Mouse (Mus musculus): ENCODE data around the gene Nfib. TPM values are rescaled to one million over a fixed set of nuclear protein-coding genes. Genes with fewer than 3 reads are reported as not detected.

The Nfib gene
- polyA plus RNA-seq, 1 experiment from 2014 or later, result 41.4 TPM

DNA sequence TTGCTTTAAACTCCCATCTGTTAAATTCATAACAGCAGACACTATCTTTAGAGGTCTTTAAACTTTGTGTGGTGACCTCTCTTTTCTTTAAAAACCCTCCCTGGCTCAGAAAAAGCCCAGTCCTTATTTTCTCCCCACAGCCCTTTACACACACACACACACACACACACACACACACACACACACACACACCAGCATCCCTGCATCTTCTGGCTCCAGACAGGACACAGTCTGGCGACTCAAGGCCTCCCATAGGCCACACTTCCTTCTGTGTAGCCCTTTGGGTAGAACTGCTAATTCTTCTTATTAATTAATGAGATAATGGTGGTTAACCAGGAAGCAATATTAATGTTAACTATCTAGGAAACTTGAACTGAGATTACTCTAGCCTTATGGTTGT is 211.7 kb downstream of the Nfib start:
- 72% methylated on average over 1 of the region's 1 CpGs for WGBS
- Histone ChIP-seq H3K9ac (no peak overlapping the region), H3K36me3 (peaks cover 7% of the 10 kb centered on the region; the same call in 1 of the 2 replicates), H3K27me3 (replicated peaks) (no peaks in the 10 kb centered on the region), H3K9me3 (no peaks in the 10 kb centered on the region), H3K4me1 (replicated peaks) (peaks cover 4% of the 10 kb centered on the region; the same call in 1 of the 2 replicates), H3K4me2 (replicated peaks) (no peak overlapping the region), H3K27ac (no peak overlapping the region), H3K4me3 (replicated peaks) (no peak overlapping the region)
- ATAC-seq, result peak; percentile 41; the same call in 1 of the 2 replicates

DNA sequence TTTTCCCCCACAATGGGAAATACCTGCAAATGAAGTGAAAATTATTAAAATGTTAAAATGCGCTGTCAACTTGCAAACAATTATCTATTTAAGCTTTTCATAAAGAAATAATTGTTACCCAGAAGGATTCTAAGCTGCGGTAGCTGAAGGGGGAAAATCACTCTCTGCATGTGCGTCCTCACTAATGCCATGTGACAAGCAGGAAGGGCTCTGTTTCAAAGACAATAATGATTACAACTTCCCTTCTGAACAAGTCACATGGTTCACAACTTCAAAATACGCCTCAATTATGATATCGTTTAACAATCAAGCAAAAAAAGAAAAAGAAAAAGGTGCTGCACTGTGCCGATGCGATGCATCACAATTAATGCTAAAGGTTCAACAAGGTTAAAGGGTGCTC is 212.2 kb downstream of the Nfib start:
- no peak overlapping the region for H3K4me3 ChIP-seq (replicated peaks)
- peaks cover 4% of the 10 kb centered on the region; the same call in 1 of the 2 replicates for H3K4me1 ChIP-seq (replicated peaks)
- no peak overlapping the region for H3K27ac ChIP-seq
- 78% methylated on average over 7 of the region's 7 CpGs for WGBS
- H3K27me3 ChIP-seq (replicated peaks), result no peaks in the 10 kb centered on the region
- no peak overlapping the region for H3K9ac ChIP-seq
- H3K36me3 ChIP-seq, result peaks cover 7% of the 10 kb centered on the region; the same call in 1 of the 2 replicates
- no peak for ATAC-seq
- H3K9me3 ChIP-seq, result no peaks in the 10 kb centered on the region
- H3K4me2 ChIP-seq (replicated peaks), result no peak overlapping the region

DNA sequence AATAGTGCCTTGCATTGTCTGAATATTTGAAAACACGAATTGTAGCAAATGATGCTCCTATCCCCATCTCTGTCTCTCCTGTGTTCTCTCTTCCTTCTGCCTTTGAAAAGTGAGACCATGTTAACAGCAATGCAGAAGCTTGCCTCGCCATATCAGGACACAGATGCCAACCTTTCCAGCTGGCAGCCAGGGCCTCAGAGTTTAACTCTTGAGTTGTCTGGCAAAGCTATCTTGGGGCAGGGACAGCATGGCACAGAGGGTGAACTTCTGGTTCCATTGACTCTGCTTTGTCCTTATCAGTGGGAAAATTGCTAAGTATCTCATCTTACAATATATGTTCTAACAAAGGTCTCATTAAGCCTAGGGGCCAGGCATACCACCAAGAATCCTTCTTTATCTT is 212.8 kb downstream of the Nfib start:
- Histone ChIP-seq H3K27ac (no peak overlapping the region), H3K4me3 (replicated peaks) (no peak overlapping the region), H3K9ac (no peak overlapping the region), H3K4me1 (replicated peaks) (peaks cover 4% of the 10 kb centered on the region; the same call in 1 of the 2 replicates), H3K4me2 (replicated peaks) (no peak overlapping the region), H3K36me3 (peaks cover 6% of the 10 kb centered on the region; the same call in 1 of the 2 replicates), H3K27me3 (replicated peaks) (no peaks in the 10 kb centered on the region), H3K9me3 (no peaks in the 10 kb centered on the region)
- no peak for ATAC-seq
- WGBS, result 78% methylated on average over 2 of the region's 2 CpGs

DNA sequence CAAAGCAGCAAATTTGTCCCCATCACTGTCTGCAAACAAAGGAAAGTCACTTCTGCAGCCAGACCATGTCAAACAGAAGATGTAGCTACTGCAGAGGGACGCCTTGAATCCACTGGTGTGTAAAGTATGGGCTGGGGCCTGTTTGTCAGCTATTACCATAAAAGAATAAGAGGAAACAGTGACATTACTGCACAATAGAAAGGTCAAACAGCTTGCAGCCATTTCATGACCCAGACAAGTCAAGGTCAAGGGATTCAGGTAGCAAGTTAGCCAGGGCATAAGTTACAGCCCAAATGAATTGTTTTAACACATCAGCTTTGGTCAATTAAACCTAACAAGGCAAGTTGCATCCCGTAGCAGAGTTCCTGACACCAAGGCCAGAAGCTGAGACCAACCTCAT is 215.6 kb downstream of the Nfib start:
- Histone ChIP-seq H3K9me3 (no peaks in the 10 kb centered on the region), H3K27me3 (replicated peaks) (no peaks in the 10 kb centered on the region), H3K4me2 (replicated peaks) (no peak overlapping the region), H3K36me3 (peaks cover 12% of the 10 kb centered on the region), H3K27ac (no peak overlapping the region), H3K4me1 (replicated peaks) (peaks cover 7% of the 10 kb centered on the region; the same call in 1 of the 2 replicates), H3K9ac (no peak overlapping the region), H3K4me3 (replicated peaks) (no peak overlapping the region)
- WGBS, result 48% methylated on average over 2 of the region's 2 CpGs
- no peak for ATAC-seq

DNA sequence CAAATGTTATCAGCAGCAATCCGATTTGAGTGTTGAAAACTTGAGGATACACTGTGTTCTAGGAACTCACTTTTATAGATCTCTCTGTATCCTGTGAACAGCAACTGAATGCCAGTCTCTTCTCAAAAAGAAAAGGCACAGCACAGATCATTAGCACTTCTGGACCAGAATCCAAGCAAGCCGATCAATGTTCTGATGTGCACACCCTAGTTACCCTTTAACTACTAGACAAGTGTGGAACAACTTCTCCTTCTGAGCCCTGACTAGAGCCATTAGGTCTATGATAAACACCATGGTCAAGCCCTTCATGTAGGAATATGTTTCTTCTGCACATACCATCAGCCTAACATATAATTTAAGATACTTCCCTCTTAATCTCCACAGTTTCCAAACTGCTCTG is 219.6 kb downstream of the Nfib start:
- Histone ChIP-seq H3K27ac (no peak overlapping the region), H3K9me3 (no peaks in the 10 kb centered on the region)

DNA sequence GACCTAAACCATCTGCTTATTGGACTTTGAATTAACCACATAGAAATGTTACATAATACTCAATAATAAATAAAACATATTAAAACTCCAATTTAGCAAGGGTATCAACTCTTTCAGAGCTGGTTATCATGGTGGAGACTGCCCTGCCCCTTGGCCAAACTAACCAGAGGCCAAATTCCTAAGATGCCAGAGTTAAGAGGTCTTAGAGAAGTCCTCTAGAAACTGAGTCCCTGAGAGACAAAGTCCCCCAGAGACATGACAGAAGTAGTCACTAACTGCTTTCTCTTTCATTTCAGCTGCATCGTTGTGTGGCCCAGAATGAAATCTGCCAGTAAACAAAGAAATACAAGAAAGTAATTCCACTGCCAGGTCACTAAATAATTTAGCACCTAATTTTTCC is 221.7 kb downstream of the Nfib start:
- Histone ChIP-seq H3K9me3 (no peaks in the 10 kb centered on the region), H3K27ac (peak overlapping the region; percentile 36; the same call in 1 of the 2 replicates), H3K9ac (no peak overlapping the region), H3K4me2 (replicated peaks) (peak overlapping the region; percentile 30; the same call in 1 of the 2 replicates), H3K4me3 (replicated peaks) (no peak overlapping the region), H3K27me3 (replicated peaks) (no peaks in the 10 kb centered on the region), H3K4me1 (replicated peaks) (peaks cover 6% of the 10 kb centered on the region; the same call in 1 of the 2 replicates), H3K36me3 (peaks cover 9% of the 10 kb centered on the region)
- no peak for ATAC-seq
- WGBS, result 13% methylated on average over 1 of the region's 1 CpGs

More for the DNA sequence above, 219.6 kb downstream of the Nfib start:
- ATAC-seq, result no peak
- 80% methylated on average over 2 of the region's 2 CpGs for WGBS
- H3K36me3 ChIP-seq, result peaks cover 9% of the 10 kb centered on the region
- no peaks in the 10 kb centered on the region for H3K27me3 ChIP-seq (replicated peaks)
- H3K9ac ChIP-seq, result no peak overlapping the region
- H3K4me2 ChIP-seq (replicated peaks), result no peak overlapping the region
- H3K4me1 ChIP-seq (replicated peaks), result peaks cover 10% of the 10 kb centered on the region; the same call in 1 of the 2 replicates
- H3K4me3 ChIP-seq (replicated peaks), result no peak overlapping the region

DNA sequence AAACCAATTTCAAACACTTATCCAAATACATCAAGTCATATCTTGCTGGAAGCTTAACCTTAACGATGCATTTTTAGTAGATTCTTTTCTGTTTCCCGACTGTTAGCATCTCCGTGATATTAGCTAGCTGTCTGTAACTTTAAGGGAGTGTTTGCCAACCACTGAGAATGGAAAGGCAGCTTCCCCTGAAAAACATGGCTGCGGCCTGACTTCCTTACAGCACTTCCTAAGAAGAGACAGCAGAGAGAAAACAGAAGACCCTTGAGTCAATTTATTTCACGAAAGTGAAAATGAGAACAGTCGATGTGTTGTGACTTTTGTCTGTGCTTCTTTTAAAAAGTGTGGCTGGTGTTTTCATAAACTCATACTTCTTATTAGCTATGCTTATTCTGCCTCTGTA is 222.3 kb downstream of the Nfib start:
- peaks cover 6% of the 10 kb centered on the region; the same call in 1 of the 2 replicates for H3K4me1 ChIP-seq (replicated peaks)
- H3K27ac ChIP-seq, result no peak overlapping the region
- no peaks in the 10 kb centered on the region for H3K27me3 ChIP-seq (replicated peaks)
- H3K4me3 ChIP-seq (replicated peaks), result no peak overlapping the region
- H3K9ac ChIP-seq, result no peak overlapping the region
- WGBS, result 43% methylated on average over 6 of the region's 6 CpGs
- peak overlapping the region; percentile 30; the same call in 1 of the 2 replicates for H3K4me2 ChIP-seq (replicated peaks)
- no peaks in the 10 kb centered on the region for H3K9me3 ChIP-seq
- no peak for ATAC-seq
- peaks cover 9% of the 10 kb centered on the region for H3K36me3 ChIP-seq

DNA sequence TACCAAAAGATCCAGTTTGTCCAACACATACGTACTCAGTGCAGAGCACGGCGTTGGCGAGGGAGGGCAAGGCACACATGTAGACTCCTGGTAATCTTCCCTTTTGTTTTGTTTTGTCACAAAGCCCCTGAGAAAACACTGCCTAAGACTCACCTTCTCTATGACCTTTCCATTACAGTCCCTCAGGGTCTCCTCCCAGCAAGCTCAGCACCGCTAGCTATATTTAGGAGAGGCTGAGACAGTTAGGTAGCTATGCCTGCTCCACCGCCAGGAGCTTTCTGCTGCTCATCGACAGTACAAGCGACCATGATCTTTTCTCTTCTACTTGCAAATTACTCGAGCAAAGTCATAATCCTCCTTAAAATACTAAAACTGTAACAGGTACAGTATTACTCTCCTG is 224.9 kb downstream of the Nfib start:
- peaks cover 6% of the 10 kb centered on the region; the same call in 1 of the 2 replicates for H3K4me1 ChIP-seq (replicated peaks)
- H3K9me3 ChIP-seq, result no peaks in the 10 kb centered on the region
- H3K4me2 ChIP-seq (replicated peaks), result no peak overlapping the region
- H3K9ac ChIP-seq, result no peak overlapping the region
- no peaks in the 10 kb centered on the region for H3K27me3 ChIP-seq (replicated peaks)
- 86% methylated on average over 9 of the region's 9 CpGs for WGBS
- H3K27ac ChIP-seq, result no peak overlapping the region
- no peak for ATAC-seq
- H3K4me3 ChIP-seq (replicated peaks), result no peak overlapping the region
- H3K36me3 ChIP-seq, result no peaks in the 10 kb centered on the region

DNA sequence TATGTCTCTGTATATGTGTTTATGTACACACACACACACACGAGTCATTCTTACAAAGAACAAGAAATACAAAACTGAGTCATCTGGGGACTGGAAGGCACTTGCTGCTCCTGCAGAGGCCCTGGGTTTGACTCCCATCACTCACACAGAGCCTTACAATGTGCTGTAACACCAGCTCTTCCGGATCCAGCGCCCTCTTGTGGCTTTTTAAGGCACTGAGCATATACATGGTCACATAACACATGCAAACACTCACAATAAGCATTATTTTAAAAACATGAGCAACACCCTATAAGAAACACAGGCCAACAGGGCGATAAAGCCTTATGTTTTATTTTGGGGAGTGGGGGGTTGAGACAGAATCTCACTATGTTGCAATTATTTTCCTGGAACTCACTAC is 226.2 kb downstream of the Nfib start:
- H3K4me1 ChIP-seq (replicated peaks), result 0 out of 2 replicates have a peak, but pooled peaks cover 6% of the 10 kb centered on the region
- H3K9me3 ChIP-seq, result no peaks in the 10 kb centered on the region
- no peak overlapping the region for H3K27ac ChIP-seq
- H3K27me3 ChIP-seq (replicated peaks), result no peaks in the 10 kb centered on the region
- no peak for ATAC-seq
- no peak overlapping the region for H3K9ac ChIP-seq
- H3K36me3 ChIP-seq, result no peaks in the 10 kb centered on the region
- no peak overlapping the region for H3K4me2 ChIP-seq (replicated peaks)
- 67% methylated on average over 4 of the region's 4 CpGs for WGBS
- no peak overlapping the region for H3K4me3 ChIP-seq (replicated peaks)

DNA sequence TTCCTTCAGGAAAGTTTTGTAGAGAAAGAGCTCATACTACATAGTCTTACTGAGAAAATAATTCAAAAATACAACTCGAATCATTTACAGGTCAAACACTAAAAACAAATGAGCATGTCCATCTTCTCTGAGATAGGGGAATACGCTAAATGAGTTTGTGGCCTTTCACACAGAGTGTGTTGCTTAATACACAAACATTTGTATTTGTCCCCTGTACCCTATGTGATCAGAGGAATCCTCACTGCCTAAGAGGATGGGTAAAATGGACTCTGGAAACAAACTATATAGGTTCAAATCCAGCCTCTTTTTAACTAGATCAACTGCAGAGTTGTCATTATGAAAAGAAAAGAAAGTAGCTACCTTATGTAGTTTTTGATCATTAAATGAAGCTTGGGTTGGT is 227.8 kb downstream of the Nfib start:
- no peak overlapping the region for H3K4me2 ChIP-seq (replicated peaks)
- no peak overlapping the region for H3K9ac ChIP-seq
- ATAC-seq, result no peak
- no peaks in the 10 kb centered on the region for H3K9me3 ChIP-seq
- 87% methylated on average over 2 of the region's 2 CpGs for WGBS
- H3K36me3 ChIP-seq, result no peaks in the 10 kb centered on the region
- no peak overlapping the region for H3K4me3 ChIP-seq (replicated peaks)
- H3K27ac ChIP-seq, result no peak overlapping the region
- no peaks in the 10 kb centered on the region for H3K27me3 ChIP-seq (replicated peaks)
- H3K4me1 ChIP-seq (replicated peaks), result 0 out of 2 replicates have a peak, but pooled peaks cover 6% of the 10 kb centered on the region

DNA sequence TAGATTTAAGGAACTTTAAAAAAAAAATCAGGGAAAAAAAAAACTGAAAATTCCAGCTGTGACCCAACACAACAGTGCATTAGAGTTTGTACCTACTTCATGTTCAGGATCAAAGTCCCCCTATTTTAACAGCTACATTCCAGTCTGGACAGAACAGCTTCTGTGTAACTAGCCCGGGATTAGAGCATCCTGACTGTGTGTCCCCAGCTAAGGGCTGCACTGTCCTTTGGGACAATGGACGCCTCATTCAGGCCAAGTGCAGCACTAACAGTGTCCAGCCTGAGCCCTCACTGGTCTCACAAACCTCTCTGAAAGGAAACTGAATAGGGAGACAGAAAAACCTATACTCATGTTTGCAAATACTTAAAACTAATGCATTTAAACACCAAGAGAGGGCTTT is 229.1 kb downstream of the Nfib start:
- Histone ChIP-seq H3K4me1 (replicated peaks) (peaks cover 11% of the 10 kb centered on the region), H3K4me3 (replicated peaks) (no peak overlapping the region), H3K36me3 (no peaks in the 10 kb centered on the region), H3K9me3 (no peaks in the 10 kb centered on the region), H3K4me2 (replicated peaks) (no peak overlapping the region), H3K27ac (no peak overlapping the region), H3K27me3 (replicated peaks) (no peaks in the 10 kb centered on the region), H3K9ac (no peak overlapping the region)
- no peak for ATAC-seq
- WGBS, result 53% methylated on average over 2 of the region's 2 CpGs

DNA sequence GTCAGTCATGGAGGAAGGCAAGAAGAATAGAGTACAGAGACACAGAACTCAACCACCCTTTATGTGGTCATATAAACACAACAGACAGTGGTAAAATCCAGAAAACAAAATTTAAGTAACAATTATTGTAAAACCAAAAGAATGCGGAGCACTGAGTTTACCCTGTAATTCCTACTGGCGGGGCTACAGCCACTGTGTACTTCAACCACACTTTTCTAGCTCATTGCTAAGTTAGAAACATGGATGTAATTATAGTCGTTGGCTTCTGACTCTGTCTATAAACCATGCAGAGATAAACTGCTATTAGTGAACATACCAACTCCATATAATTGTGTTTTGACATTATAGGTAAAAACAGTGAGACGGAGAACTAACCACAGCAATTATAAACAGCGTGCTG is 231.2 kb downstream of the Nfib start:
- H3K4me1 ChIP-seq (replicated peaks), result peaks cover 21% of the 10 kb centered on the region

DNA sequence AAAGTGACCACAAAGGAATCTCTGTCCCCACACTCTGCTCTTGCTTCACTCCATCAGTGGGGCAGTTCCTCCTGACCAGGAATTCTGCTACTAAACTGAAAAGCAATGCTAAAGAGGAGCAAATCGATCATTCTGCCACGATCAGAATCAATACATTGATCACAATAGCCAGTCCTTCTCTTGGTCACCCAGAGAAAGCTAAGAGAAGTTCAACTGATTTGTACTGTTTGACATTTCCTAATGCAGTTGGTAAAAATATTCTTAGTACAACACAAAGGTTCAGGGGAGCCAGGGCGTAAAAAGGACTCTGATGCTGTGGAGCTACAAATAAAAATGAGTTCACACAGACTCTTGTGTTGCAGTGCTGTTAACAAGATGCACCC is 234.6 kb downstream of the Nfib start:
- Histone ChIP-seq H3K9ac (no peak overlapping the region), H3K36me3 (no peaks in the 10 kb centered on the region), H3K27me3 (replicated peaks) (no peaks in the 10 kb centered on the region), H3K27ac (no peak overlapping the region), H3K4me3 (replicated peaks) (no peak overlapping the region), H3K9me3 (no peaks in the 10 kb centered on the region), H3K4me1 (replicated peaks) (peaks cover 31% of the 10 kb centered on the region), H3K4me2 (replicated peaks) (no peak overlapping the region)
- 86% methylated on average over 3 of the region's 3 CpGs for WGBS
- ATAC-seq, result no peak

More for the DNA sequence above, 231.2 kb downstream of the Nfib start:
- Histone ChIP-seq H3K27me3 (replicated peaks) (no peaks in the 10 kb centered on the region), H3K27ac (no peak overlapping the region), H3K36me3 (no peaks in the 10 kb centered on the region), H3K9ac (no peak overlapping the region), H3K4me2 (replicated peaks) (no peak overlapping the region), H3K9me3 (no peaks in the 10 kb centered on the region), H3K4me3 (replicated peaks) (no peak overlapping the region)
- WGBS, result 59% methylated on average over 5 of the region's 5 CpGs
- ATAC-seq, result no peak

Measured in intestine, embryonic 15.5 days (tissue).